Mouse (Mus musculus): ENCODE measurements around the gene Gm11983.

Gene Gm11983

GRCm38 (mm10) chr11:6790690-6791089, 46.8 kb downstream of the Gm11983 start:
- in situ Hi-C loops (cut with MboI; ENCODE audit: unreplicated experiment in 2 of 2): no loop called here

Data from v-Abl transformed pro-B cells (cell line).